Mouse (Mus musculus) ES-E14 (cell line): ENCODE results near the gene Cfap73. TPM values are rescaled to one million over a fixed set of nuclear protein-coding genes. Genes with fewer than 3 reads are reported as not detected.

Experiments
- DNase-seq: peaks from one replicate; pipeline ENCODE4 v3.0.0-alpha.2; 2013; ENCODE audit warnings: low read depth, low spot score
- H3K27ac ChIP-seq: 2 replicates; pipeline ENCODE4 v1.5.1; 2012; ENCODE audit warnings: low read depth, mild to moderate bottlenecking, low read length, moderate library complexity, mixed read lengths; ENCODE audit not compliant: poor library complexity, insufficient read depth, severe bottlenecking
- H3K36me3 ChIP-seq: 2 replicates; pipeline ENCODE4 v1.6.1; 2012; ENCODE audit warnings: mild to moderate bottlenecking, low read length, moderate library complexity, mixed read lengths; ENCODE audit not compliant: control insufficient read depth, poor library complexity, insufficient read depth, severe bottlenecking
- H3K4me1 ChIP-seq, 2 experiments: fragments of 150-350 bp in 1 of 2; sonication (generic) in 1 of 2; 2 replicates each; pipeline ENCODE4 v1.6.1; 2012; ENCODE audit warnings: low read length in 2 of 2, mild to moderate bottlenecking in 1 of 2, mixed read lengths in 1 of 2; ENCODE audit not compliant: control insufficient read depth in 2 of 2, insufficient read depth in 2 of 2, poor library complexity in 1 of 2
- H3K4me3 ChIP-seq, 2 experiments: fragments of 150-350 bp in 1 of 2; sonication (generic) in 1 of 2; 2 replicates each; pipeline ENCODE4 v1.5.1; 2012; ENCODE audit warnings: low read length in 2 of 2, low read depth in 1 of 2, mild to moderate bottlenecking in 1 of 2, mixed read lengths in 1 of 2; ENCODE audit not compliant: insufficient read depth in 1 of 2, poor library complexity in 1 of 2, severe bottlenecking in 1 of 2
- H3K9ac ChIP-seq: 2 replicates; pipeline ENCODE4 v1.6.1; 2012; ENCODE audit warnings: low read depth, mild to moderate bottlenecking, low read length, mixed read lengths; ENCODE audit not compliant: poor library complexity, insufficient read depth, severe bottlenecking
- H3K9me3 ChIP-seq: fragments of 150-350 bp; sonication (generic); 2 replicates; pipeline ENCODE4 v1.6.1; 2012; ENCODE audit warnings: low read depth, mild to moderate bottlenecking, low read length; ENCODE audit not compliant: control insufficient read depth, insufficient read depth
- CHD2 ChIP-seq: IDR thresholded peaks from 2 replicates; pipeline ENCODE4 v1.6.1; 2014; ENCODE audit warnings: mild to moderate bottlenecking, low read depth, low read length, inconsistent platforms
- HCFC1 ChIP-seq: IDR thresholded peaks from 2 replicates; pipeline ENCODE4 v1.6.1; 2012; ENCODE audit warnings: low read length, inconsistent platforms, borderline replicate concordance; ENCODE audit not compliant: insufficient read depth
- MAFK ChIP-seq: IDR thresholded peaks from 2 replicates; pipeline ENCODE4 v1.6.1; 2014; ENCODE audit warnings: mild to moderate bottlenecking, low read depth, low read length, inconsistent platforms; ENCODE audit not compliant: insufficient read depth
- ZC3H11A ChIP-seq: IDR thresholded peaks from 2 replicates; pipeline ENCODE4 v1.6.1; 2012; ENCODE audit warnings: low read depth, mild to moderate bottlenecking, inconsistent platforms, low read length, borderline replicate concordance
- ZNF384 ChIP-seq: IDR thresholded peaks from 2 replicates; pipeline ENCODE4 v1.6.1; 2012; ENCODE audit warnings: low read depth, low read length, inconsistent platforms
- in situ Hi-C, 2 experiments: fragments of 600-800 bp; cut with MboI; formaldehyde crosslinking; loops; one replicate each; pipeline ENCODE4 v1.15.1; 2025; ENCODE audit warnings: low sequenced_read_pairs in 2 of 2, inconsistent platforms in 1 of 2; ENCODE audit not compliant: unreplicated experiment in 2 of 2
- total RNA-seq: library from RNA; depleted of rRNA; stranded (reverse); fragments of 300-350 nt; gene quantifications from 2 replicates; pipeline ENCODE4 v1.2.3, GENCODE M21; 2012

Cfap73 gene
- total RNA-seq, 1 experiment = not detected

DNA sequence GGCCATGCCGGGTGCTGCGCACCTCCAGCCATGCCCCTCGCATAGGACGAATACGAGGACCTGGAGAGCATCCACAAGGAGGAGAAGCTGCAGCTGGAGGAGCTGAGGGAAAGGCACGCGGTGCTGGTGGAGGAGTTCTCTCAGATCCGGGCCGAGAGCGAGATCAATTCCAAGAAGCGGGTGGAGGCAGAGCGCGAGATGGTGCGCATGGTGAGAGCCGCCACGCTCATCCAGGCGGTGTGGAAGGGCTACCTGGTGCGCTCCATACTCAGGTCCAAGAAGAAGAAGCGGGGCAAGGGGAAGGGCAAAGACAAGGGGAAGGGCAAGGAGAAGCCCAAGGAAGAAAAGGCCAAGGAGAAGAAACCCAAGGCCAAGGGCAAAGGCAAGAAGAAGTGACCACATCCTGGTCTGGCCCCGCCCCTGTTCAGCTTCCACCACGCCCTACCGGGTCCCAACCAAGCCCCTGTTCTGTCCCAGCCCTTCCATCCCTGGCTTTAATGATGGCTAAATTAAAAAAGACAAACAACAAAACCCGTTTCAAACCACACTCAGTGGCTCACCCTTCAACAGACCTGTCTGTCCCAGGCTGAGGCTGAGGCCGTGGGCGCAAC is 27.3 kb downstream of the Cfap73 start:
- Histone ChIP-seq H3K9me3 (no peaks in the 10 kb centered on the region), H3K4me3 (peak overlapping the region; percentile 50 to 70), H3K36me3 (peaks cover 15% of the 10 kb centered on the region; the same call in 1 of the 2 replicates), H3K4me1 (peaks cover 0 to 16% of the 10 kb centered on the region in 2 experiments; a peak in 1 of 4 replicates), H3K9ac (peak overlapping the region; percentile 65), H3K27ac (no peak overlapping the region)
- TF ChIP-seq MAFK = no peak
- no peak for TF ChIP-seq ZC3H11A
- TF ChIP-seq HCFC1 = no peak
- TF ChIP-seq ZNF384 = no peak
- no peak for TF ChIP-seq CHD2
- no peak for DNase-seq
- in situ Hi-C loops = no loop called here

DNA sequence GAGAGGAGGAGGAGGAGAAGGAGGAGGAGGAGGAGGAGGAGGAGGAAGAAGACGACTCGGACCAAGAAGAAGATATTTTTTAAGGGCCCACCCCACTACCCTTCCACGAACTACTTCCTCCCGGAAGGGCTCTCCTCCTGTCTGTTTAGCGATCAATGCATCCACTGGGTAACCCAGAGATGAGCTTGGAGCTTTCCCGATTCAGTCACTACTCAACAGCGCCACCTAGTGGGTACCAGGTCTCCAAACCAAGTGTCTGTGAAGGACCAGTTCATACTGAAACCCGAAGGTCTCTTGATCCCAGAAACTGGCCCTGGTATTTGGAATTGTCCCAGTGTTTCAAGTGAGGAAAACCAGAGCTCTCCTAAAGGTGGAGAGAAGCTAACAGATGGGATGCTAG is 28.3 kb downstream of the Cfap73 start:
- H3K9me3 ChIP-seq = no peaks in the 10 kb centered on the region
- H3K4me1 ChIP-seq = peaks cover 6 to 16% of the 10 kb centered on the region in 2 experiments; a peak in 3 of 4 replicates
- peak; percentile 97 for DNase-seq
- peaks cover 15% of the 10 kb centered on the region; the same call in 1 of the 2 replicates for H3K36me3 ChIP-seq
- no peak for TF ChIP-seq HCFC1
- TF ChIP-seq ZC3H11A = 0 out of 2 replicates have a peak, but pooled peaks have one; percentile 11
- TF ChIP-seq CHD2 = no peak
- no peak for TF ChIP-seq MAFK
- TF ChIP-seq ZNF384 = no peak
- H3K9ac ChIP-seq = no peak overlapping the region; the same call in 1 of the 2 replicates
- peak overlapping the region; percentile 50 to 70; a peak in 3 of 4 replicates for H3K4me3 ChIP-seq
- H3K27ac ChIP-seq = no peak overlapping the region; the same call in 1 of the 2 replicates
- in situ Hi-C loops = no loop called here

DNA sequence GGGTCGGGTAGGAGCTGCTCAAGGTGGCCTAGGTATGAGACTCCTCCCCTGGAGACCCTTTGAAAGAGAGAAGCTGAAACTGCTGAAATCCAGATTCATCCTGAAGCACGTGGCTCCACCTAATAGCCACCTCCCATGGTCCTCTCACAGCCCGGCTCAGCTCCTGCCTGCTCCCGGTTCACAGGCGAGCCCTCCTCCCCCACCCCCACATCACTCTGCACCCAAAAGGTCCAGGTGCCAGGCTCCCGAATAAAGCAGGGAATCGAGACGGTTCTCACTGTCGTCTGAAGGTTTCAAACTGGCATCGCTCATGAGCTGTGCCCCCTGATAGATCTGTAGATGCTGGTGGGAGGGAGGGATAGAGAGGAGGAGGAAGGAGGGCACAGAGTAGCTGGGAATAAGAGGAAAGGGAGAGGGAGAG is 28.8 kb downstream of the Cfap73 start:
- H3K9ac ChIP-seq = peak overlapping the region; percentile 73; the same call in 1 of the 2 replicates
- in situ Hi-C loops = no loop called here
- peak overlapping the region; percentile 52; the same call in 1 of the 2 replicates for H3K27ac ChIP-seq

DNA sequence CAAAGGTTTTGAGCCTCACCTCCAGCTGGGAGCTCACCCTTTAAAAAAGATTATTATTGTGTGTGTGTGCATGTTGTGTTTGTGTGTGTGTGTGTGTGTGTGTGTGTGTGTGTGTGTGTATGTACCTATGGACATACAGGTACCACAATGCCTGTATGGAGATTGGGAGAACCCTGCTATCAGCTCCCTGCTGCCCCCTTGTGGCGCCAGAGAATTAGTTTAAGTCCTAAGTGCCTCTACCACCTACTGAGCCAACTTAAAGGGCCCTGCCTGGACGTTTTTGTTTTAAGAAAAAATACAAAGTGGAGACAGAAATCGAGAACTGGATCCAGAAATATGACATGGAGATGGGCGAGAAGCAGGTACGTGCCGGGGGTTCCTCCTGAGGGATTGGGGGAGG is 29.2 kb downstream of the Cfap73 start:
- Histone ChIP-seq H3K36me3 (peaks cover 15% of the 10 kb centered on the region; the same call in 1 of the 2 replicates), H3K4me1 (peaks cover 6 to 16% of the 10 kb centered on the region in 2 experiments; a peak in 3 of 4 replicates), H3K27ac (peak overlapping the region; percentile 52; the same call in 1 of the 2 replicates), H3K4me3 (peak overlapping the region; percentile 23 to 64; a peak in 3 of 4 replicates), H3K9ac (peak overlapping the region; percentile 73; the same call in 1 of the 2 replicates), H3K9me3 (no peaks in the 10 kb centered on the region)
- peak; percentile 91 for DNase-seq
- TF ChIP-seq ZC3H11A (no peak), HCFC1 (no peak), MAFK (no peak), CHD2 (no peak), ZNF384 (no peak)
- in situ Hi-C loops = no loop called here

More for the DNA sequence above, 28.8 kb downstream of the Cfap73 start:
- Histone ChIP-seq H3K9me3 (no peaks in the 10 kb centered on the region), H3K4me1 (peaks cover 6 to 16% of the 10 kb centered on the region in 2 experiments; a peak in 3 of 4 replicates), H3K4me3 (peak overlapping the region; percentile 23 to 64; a peak in 3 of 4 replicates), H3K36me3 (peaks cover 15% of the 10 kb centered on the region; the same call in 1 of the 2 replicates)
- TF ChIP-seq MAFK (no peak), HCFC1 (no peak), ZC3H11A (no peak), ZNF384 (no peak), CHD2 (no peak)
- DNase-seq = no peak

DNA sequence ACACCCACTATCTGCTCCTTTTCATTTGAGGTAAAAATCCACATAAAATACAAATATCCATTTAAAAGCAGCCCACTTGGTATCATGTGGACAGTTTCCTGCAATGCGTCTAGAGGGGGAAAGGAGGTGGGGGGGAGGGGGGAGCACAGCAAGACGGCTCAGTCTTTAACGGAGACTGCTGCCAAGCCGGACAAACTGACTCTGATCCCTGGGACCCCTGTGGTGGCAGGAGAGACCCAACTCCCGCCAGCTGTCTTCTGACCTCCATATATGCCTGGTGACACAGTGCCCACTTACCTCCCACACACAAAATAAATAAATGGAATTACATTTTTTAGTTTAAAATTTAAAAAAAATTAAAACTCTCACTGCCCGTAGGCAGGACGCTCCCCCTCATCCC is 30.5 kb downstream of the Cfap73 start:
- Histone ChIP-seq H3K9me3 (no peaks in the 10 kb centered on the region), H3K9ac (no peak overlapping the region), H3K4me3 (no peak overlapping the region), H3K27ac (no peak overlapping the region), H3K4me1 (peaks cover 6 to 16% of the 10 kb centered on the region in 2 experiments; a peak in 3 of 4 replicates), H3K36me3 (peaks cover 5% of the 10 kb centered on the region; the same call in 1 of the 2 replicates)
- TF ChIP-seq MAFK = no peak
- no peak for TF ChIP-seq HCFC1
- no peak for TF ChIP-seq ZNF384
- no peak for TF ChIP-seq ZC3H11A
- TF ChIP-seq CHD2 = no peak
- DNase-seq = no peak
- in situ Hi-C loops = no loop called here
